Mouse (Mus musculus) 3134 (cell line): ENCODE measurements around the gene Hpd.

Experiments used
- DNase-seq: peaks from one replicate; pipeline ENCODE4 v3.0.0-alpha.2; 2011; ENCODE audit warnings: low spot score; ENCODE audit not compliant: insufficient read length; ENCODE audit errors: extremely low read depth

Gene Hpd

GRCm38 (mm10) chr5:123187306-123187705 lies 4.8 kb upstream of the Hpd start:
- no peak for DNase-seq

- DNase-seq: no peak
Measured at GRCm38 (mm10) chr5:123185966-123186365, 3.4 kb upstream of the Hpd start.

GRCm38 (mm10) chr5:123181536-123181935 lies 991 bp downstream of the Hpd start:
- no peak for DNase-seq

- DNase-seq: no peak
Measured at GRCm38 (mm10) chr5:123180390-123180789, 2.1 kb downstream of the Hpd start.

- DNase-seq: no peak
Measured at GRCm38 (mm10) chr5:123178792-123179191, 3.7 kb downstream of the Hpd start.

- peak; percentile 69 for DNase-seq
Measured at GRCm38 (mm10) chr5:123171646-123172350, 10.7 kb downstream of the Hpd start.

- DNase-seq: no peak
Measured at GRCm38 (mm10) chr5:123170365-123170764, 12.2 kb downstream of the Hpd start.

GRCm38 (mm10) chr5:123169284-123169683 lies 13.2 kb downstream of the Hpd start, which contains the start of gene Psmd9:
TSS of gene Psmd9 (plus strand) at chr5:123169413.
- no peak for DNase-seq

- DNase-seq: no peak
Measured at GRCm38 (mm10) chr5:123167591-123167990, 14.9 kb downstream of the Hpd start.

GRCm38 (mm10) chr5:123166437-123166836 lies 16.1 kb downstream of the Hpd start:
- no peak for DNase-seq

GRCm38 (mm10) chr5:123162942-123163341 lies 19.6 kb downstream of the Hpd start:
- no peak for DNase-seq

- no peak for DNase-seq
Measured at GRCm38 (mm10) chr5:123160341-123160740, 22.2 kb downstream of the Hpd start.

- DNase-seq: no peak
Measured at GRCm38 (mm10) chr5:123159866-123160265, 22.7 kb downstream of the Hpd start.

- no peak for DNase-seq
Measured at GRCm38 (mm10) chr5:123159446-123159845, 23.1 kb downstream of the Hpd start.

GRCm38 (mm10) chr5:123157972-123158371 lies 24.6 kb downstream of the Hpd start:
- DNase-seq: no peak

- DNase-seq: no peak
Measured at GRCm38 (mm10) chr5:123156763-123157162, 25.8 kb downstream of the Hpd start.

- DNase-seq: no peak
Measured at GRCm38 (mm10) chr5:123155425-123155824, 27.1 kb downstream of the Hpd start.

- DNase-seq: no peak
Measured at GRCm38 (mm10) chr5:123152901-123153300, 29.6 kb downstream of the Hpd start.

GRCm38 (mm10) chr5:123151707-123152362 lies 30.7 kb downstream of the Hpd start:
- no peak for DNase-seq

GRCm38 (mm10) chr5:123151077-123151476 lies 31.4 kb downstream of the Hpd start:
- no peak for DNase-seq

- no peak for DNase-seq
Measured at GRCm38 (mm10) chr5:123150641-123151040, 31.9 kb downstream of the Hpd start.
